Mouse (Mus musculus) cerebellum, adult (tissue): ENCODE measurements around the gene Serpinb12.
"Not testable (repeated sequence)": the region's sequence is repeated elsewhere in the genome, so short reads cannot be mapped to it uniquely, and the experiment has no call there.

Experiments
- ATAC-seq: cut with Nextera tagmentation; 2 replicates; pipeline ENCODE4 v1.9.2; 2017; ENCODE audit warnings: mild to moderate bottlenecking, moderate library complexity, mixed read lengths; ENCODE audit not compliant: insufficient number of reproducible peaks, low FRiP score, low TSS enrichment

The Serpinb12 gene

GRCm38 (mm10) chr1:106934265-106934664, at the start of gene Serpinb12:
Gene Serpinb12 (plus strand): TSS chr1:106934449.
- ATAC-seq, result no peak

DNA sequence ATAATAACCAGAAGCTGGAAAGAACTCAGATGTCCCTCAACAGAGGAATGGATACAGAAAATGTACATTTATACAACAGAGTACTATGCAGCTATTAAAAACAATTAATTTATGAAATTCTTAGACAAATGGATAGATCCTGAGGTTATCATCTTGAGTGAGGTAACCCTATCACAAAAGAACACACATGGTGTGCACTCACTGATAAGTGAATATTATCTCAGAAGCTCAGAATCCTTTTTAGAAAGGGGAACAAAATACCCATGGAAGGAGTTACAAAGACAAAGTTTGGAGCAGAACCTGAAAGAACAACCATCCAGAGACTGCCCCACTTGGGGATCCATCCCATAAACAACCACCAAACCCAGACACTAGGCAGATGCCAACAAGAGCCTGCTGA, 39.1 kb upstream of the Serpinb12 start:
- ATAC-seq, result not testable (repeated sequence)

- no peak for ATAC-seq
Measured at GRCm38 (mm10) chr1:106901406-106901805, 32.8 kb upstream of the Serpinb12 start.

GRCm38 (mm10) chr1:106931954-106932353, 2.3 kb upstream of the Serpinb12 start:
- ATAC-seq, result no peak

- no peak for ATAC-seq
Measured at GRCm38 (mm10) chr1:106933658-106934057, 591 bp upstream of the Serpinb12 start.

- ATAC-seq, result no peak
Measured at GRCm38 (mm10) chr1:106947217-106947616, 13.0 kb downstream of the Serpinb12 start.

DNA sequence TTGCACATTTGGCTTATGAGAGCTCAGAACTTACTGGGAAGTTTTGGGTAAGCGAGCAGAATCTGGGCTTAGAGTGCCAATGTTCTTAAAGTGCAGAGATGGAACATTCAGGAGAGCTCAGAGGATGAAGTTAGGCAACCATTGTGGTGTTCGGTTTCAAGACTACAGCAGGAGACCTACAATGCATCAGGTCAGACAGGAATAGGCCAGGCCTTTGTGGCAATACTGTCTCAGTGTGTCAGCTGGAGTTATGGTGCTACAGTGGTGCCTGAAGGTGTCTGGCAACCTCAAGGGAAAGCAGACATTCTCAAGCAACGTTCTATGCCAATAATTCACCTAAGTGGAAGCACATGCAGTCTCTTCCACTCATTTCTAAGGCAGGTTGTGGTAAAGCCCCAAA, 25.7 kb downstream of the Serpinb12 start:
- no peak for ATAC-seq

DNA sequence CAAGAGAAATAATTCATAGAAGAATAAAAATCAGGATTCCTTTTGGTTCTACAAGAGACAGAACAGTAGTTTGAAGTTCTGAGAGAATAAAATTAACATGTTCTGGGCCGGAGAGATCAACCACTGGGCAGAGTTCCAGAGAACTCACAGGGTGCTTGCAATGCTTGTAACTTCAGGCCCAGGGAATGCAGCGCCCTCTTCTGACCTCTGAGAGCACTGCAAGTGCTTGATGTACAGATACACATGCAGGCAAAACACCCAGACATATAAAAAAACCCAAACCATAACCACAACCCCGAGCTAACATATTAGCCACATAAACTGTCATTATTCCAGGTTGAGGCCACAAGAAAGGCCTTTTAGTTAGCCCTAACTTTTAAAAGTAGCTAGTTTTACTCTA, 26.8 kb downstream of the Serpinb12 start:
- ATAC-seq, result no peak

- ATAC-seq, result no peak
Measured at GRCm38 (mm10) chr1:106980684-106981083, 46.4 kb downstream of the Serpinb12 start, which contains the start of gene Serpinb13. Gene Serpinb13 (plus strand): TSS chr1:106980984.

DNA sequence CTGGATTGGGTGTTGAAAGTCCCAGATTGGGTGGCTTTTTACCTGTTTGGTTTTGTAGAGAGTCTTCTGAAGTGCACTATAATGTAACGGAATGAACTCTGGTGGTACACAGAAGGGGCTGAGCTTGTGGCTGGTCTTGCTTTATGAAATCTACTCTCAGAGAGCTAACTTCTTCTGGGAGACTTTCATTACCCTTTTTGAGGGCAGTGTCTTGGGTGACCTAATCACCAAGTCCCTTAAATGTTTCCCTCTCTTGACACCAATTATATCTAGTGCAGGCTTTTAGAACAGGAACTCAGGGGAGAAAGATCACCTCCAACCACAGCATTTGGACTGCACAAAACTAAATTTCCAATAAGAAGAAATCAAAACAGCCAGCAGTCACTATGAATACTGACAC, 48.8 kb downstream of the Serpinb12 start:
- no peak for ATAC-seq

- no peak for ATAC-seq
Measured at GRCm38 (mm10) chr1:106983865-106984264, 49.6 kb downstream of the Serpinb12 start.

- ATAC-seq, result 0 out of 2 replicates have a peak, but pooled peaks have one; percentile 45
Measured at GRCm38 (mm10) chr1:107000424-107000823, 66.2 kb downstream of the Serpinb12 start.

- ATAC-seq, result no peak
Measured at GRCm38 (mm10) chr1:107001754-107002153, 67.5 kb downstream of the Serpinb12 start.

DNA sequence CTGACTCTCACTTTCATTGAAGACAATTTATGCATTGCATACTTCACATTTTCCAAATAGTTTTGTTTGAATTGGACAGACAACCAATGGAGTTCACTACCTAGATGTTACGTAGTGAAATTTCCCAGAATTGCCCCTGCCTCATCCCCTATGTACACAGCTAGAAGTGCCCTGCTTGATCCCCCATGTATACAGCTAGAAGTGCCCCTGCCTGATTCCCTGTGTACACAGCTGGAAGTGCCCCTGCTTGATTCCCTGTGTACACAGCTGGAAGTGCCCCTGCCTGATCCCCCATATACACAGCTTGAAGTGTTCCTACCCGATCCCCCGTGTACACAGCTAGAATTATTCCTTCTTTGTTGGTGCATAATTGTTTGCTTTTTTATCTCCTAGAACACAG, 72.1 kb downstream of the Serpinb12 start:
- ATAC-seq, result no peak
